12 mouse cellular contexts compared by ENCODE assay signal in genomic region chr13:83660722-83661121, GRCm38 (mm10).
DNase-seq lines count a peak whose midpoint lies in the region; ATAC-seq lines count a peak whose summit lies in the region.
"Had no signal": no experiment of that assay in that cellular context is flagged by ENCODE, and none has a peak within 500 bp of the region (broad histone marks: within the 10 kb centered on the region; RNA-seq: fewer than 3 reads in every experiment).

No protein-coding gene starts in this region.

- no peaks in the 10 kb centered on the region for H3K9me3 ChIP-seq in forebrain, embryonic 13.5 days (replicated peaks)
- no peaks in the 10 kb centered on the region for H3K9me3 ChIP-seq in neural tube, embryonic 13.5 days
- H3K9me3 ChIP-seq: heart, embryonic 15.5 days had no signal

- H3K9ac ChIP-seq in forebrain, embryonic 13.5 days = peak overlapping the region; percentile 55; the same call in 1 of the 2 replicates
- no peak overlapping the region for H3K9ac ChIP-seq in neural tube, embryonic 13.5 days
- H3K9ac ChIP-seq: heart, embryonic 15.5 days had no signal

- H3K36me3 ChIP-seq in forebrain, embryonic 13.5 days (ENCODE audit: poor library complexity, severe bottlenecking) = no peaks in the 10 kb centered on the region
- H3K36me3 ChIP-seq in neural tube, embryonic 13.5 days = no peaks in the 10 kb centered on the region

- peak overlapping the region; percentile 49 for H3K4me2 ChIP-seq in forebrain, embryonic 13.5 days
- H3K4me2 ChIP-seq in neural tube, embryonic 13.5 days = peak overlapping the region; percentile 30
- H3K4me2 ChIP-seq: heart, embryonic 15.5 days had no signal

- 25% methylated on average over 8 of the region's 8 CpGs for WGBS in forebrain, embryonic 13.5 days
- 46% methylated on average over 8 of the region's 8 CpGs for WGBS in neural tube, embryonic 13.5 days

- H3K27ac ChIP-seq in forebrain, embryonic 13.5 days = peak overlapping the region; percentile 61
- H3K27ac ChIP-seq in neural tube, embryonic 13.5 days (replicated peaks) = no peak overlapping the region
- H3K27ac ChIP-seq: heart, embryonic 15.5 days had no signal

- ATAC-seq in cerebellum, adult (ENCODE audit: insufficient number of reproducible peaks, low FRiP score, low TSS enrichment) = peak; percentile 81
- ATAC-seq in forebrain, embryonic 13.5 days = peak; percentile 72
- peak; percentile 34; the same call in 1 of the 2 replicates for ATAC-seq in neural tube, embryonic 13.5 days (ENCODE audit: low read depth)
- no peak for ATAC-seq in activated CD4-positive, CD25-positive, alpha-beta regulatory T cell, adult 4 months

- DNase-seq in layer of hippocampus, adult 11-12 months (ENCODE audit: low spot score) = peak; percentile 62
- DNase-seq in layer of hippocampus, adult 9-10 months (ENCODE audit: low spot score) = no peak
- DNase-seq in adrenal gland, adult 8-10 months = no peak
- no peak for DNase-seq in yolk sac, embryonic 10.5 days (ENCODE audit: low spot score)
- DNase-seq: adrenal gland, postnatal 14 days; lung, adult 18-20 months had no signal

- no peaks in the 10 kb centered on the region for H3K27me3 ChIP-seq in forebrain, embryonic 13.5 days
- no peaks in the 10 kb centered on the region for H3K27me3 ChIP-seq in neural tube, embryonic 13.5 days
- H3K27me3 ChIP-seq: heart, embryonic 15.5 days had no signal

- peaks cover 30% of the 10 kb centered on the region for H3K4me1 ChIP-seq in forebrain, embryonic 13.5 days
- H3K4me1 ChIP-seq in neural tube, embryonic 13.5 days (replicated peaks) = peaks cover 17% of the 10 kb centered on the region
- H3K4me1 ChIP-seq: heart, embryonic 15.5 days had no signal

- peak overlapping the region; percentile 13 for H3K4me3 ChIP-seq in forebrain, embryonic 13.5 days
- no peak overlapping the region for H3K4me3 ChIP-seq in neural tube, embryonic 13.5 days
- H3K4me3 ChIP-seq: erythroblast, embryonic 14.5 days; heart, embryonic 15.5 days had no signal
